Mouse (Mus musculus): ENCODE results near the gene Il31ra. TPM values are rescaled to one million over a fixed set of nuclear protein-coding genes. Genes with fewer than 3 reads are reported as not detected.

Il31ra gene
- polyA plus RNA-seq, 1 experiment from 2014 or later = 0.10 TPM

- Histone ChIP-seq H3K4me3 (replicated peaks) (no peak overlapping the region), H3K27ac (no peak overlapping the region), H3K36me3 (no peaks in the 10 kb centered on the region), H3K9ac (no peak overlapping the region), H3K27me3 (no peaks in the 10 kb centered on the region), H3K4me2 (no peak overlapping the region), H3K4me1 (no peaks in the 10 kb centered on the region), H3K9me3 (replicated peaks) (no peaks in the 10 kb centered on the region)
- 92% methylated on average over 5 of the region's 5 CpGs for WGBS
- no peak for ATAC-seq (replicated peaks; ENCODE audit: low FRiP score)
Observed at GRCm38 (mm10) chr13:112553304-112553703, 40.9 kb downstream of the Il31ra start.

GRCm38 (mm10) chr13:112551641-112552548 is 42.3 kb downstream of the Il31ra start:
- Histone ChIP-seq H3K9ac (no peak overlapping the region), H3K27ac (no peak overlapping the region), H3K4me3 (replicated peaks) (no peak overlapping the region), H3K9me3 (replicated peaks) (no peaks in the 10 kb centered on the region), H3K4me1 (no peaks in the 10 kb centered on the region), H3K4me2 (no peak overlapping the region), H3K27me3 (no peaks in the 10 kb centered on the region), H3K36me3 (no peaks in the 10 kb centered on the region)
- ATAC-seq (replicated peaks; ENCODE audit: low FRiP score) = no peak
- 79% methylated on average over 7 of the region's 7 CpGs for WGBS

GRCm38 (mm10) chr13:112541223-112541975 is 52.8 kb downstream of the Il31ra start:
- no peaks in the 10 kb centered on the region for H3K9me3 ChIP-seq (replicated peaks)
- 52% methylated on average over 10 of the region's 10 CpGs for WGBS
- H3K27me3 ChIP-seq = no peaks in the 10 kb centered on the region
- no peaks in the 10 kb centered on the region for H3K36me3 ChIP-seq
- H3K4me1 ChIP-seq = 0 out of 2 replicates have a peak, but pooled peaks cover 5% of the 10 kb centered on the region
- no peak overlapping the region for H3K4me3 ChIP-seq (replicated peaks)
- H3K4me2 ChIP-seq = no peak overlapping the region
- no peak overlapping the region for H3K9ac ChIP-seq
- ATAC-seq (replicated peaks; ENCODE audit: low FRiP score) = no peak
- no peak overlapping the region for H3K27ac ChIP-seq

- H3K36me3 ChIP-seq = no peaks in the 10 kb centered on the region
- no peak for ATAC-seq (replicated peaks; ENCODE audit: low FRiP score)
- no peak overlapping the region for H3K27ac ChIP-seq
- no peak overlapping the region for H3K4me3 ChIP-seq (replicated peaks)
- H3K4me2 ChIP-seq = no peak overlapping the region
- H3K9me3 ChIP-seq (replicated peaks) = no peaks in the 10 kb centered on the region
- WGBS = 17% methylated on average over 3 of the region's 3 CpGs
- 0 out of 2 replicates have a peak, but pooled peaks cover 5% of the 10 kb centered on the region for H3K4me1 ChIP-seq
- H3K9ac ChIP-seq = no peak overlapping the region
- no peaks in the 10 kb centered on the region for H3K27me3 ChIP-seq
Observed at GRCm38 (mm10) chr13:112540616-112541015, 53.5 kb downstream of the Il31ra start.

DNA sequence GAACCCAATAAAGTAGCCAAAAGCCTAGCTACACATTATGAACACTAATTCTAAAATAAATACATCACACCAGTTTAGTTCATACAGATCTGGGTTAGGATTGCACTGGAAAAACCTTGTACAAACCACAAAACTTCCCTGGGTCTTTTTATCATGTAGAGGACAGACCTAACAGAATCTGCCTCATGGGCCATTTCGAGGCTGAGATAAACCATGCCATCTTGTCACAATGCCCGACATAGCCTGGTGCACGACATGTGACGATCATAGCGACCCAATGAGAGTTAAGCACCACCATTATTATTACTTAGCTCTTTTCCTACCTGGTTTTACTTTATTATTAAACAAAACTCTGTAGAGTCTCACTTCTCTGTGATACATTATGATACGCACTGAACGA is 57.1 kb downstream of the Il31ra start:
- no peak for ATAC-seq (replicated peaks; ENCODE audit: low FRiP score)
- Histone ChIP-seq H3K4me1 (0 out of 2 replicates have a peak, but pooled peaks cover 5% of the 10 kb centered on the region), H3K27me3 (no peaks in the 10 kb centered on the region), H3K36me3 (no peaks in the 10 kb centered on the region), H3K4me2 (no peak overlapping the region), H3K4me3 (replicated peaks) (no peak overlapping the region), H3K27ac (no peak overlapping the region), H3K9me3 (replicated peaks) (no peaks in the 10 kb centered on the region), H3K9ac (no peak overlapping the region)
- 90% methylated on average over 7 of the region's 7 CpGs for WGBS

DNA sequence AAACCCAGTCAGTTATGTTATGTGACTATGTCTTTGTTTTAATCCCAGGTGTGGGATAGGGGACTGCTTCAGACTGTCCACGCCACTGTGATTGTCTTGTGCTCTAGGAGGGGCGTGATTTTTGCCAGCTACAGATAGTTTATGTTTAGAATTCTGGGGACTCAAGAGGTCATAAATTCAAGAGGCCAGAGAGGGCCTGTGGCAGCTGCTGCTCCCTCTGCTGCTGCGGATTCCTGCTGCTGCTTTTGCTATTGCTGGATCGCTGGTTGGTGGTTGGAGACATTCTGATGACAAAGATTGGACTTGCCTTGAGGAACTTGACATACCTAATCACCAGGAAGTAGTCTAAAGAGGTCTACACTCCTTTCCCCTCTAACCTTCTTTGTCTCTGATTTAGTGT is 57.5 kb downstream of the Il31ra start:
- WGBS = 31% methylated on average over 4 of the region's 4 CpGs
- H3K9me3 ChIP-seq (replicated peaks) = no peaks in the 10 kb centered on the region
- no peak overlapping the region for H3K9ac ChIP-seq
- H3K36me3 ChIP-seq = no peaks in the 10 kb centered on the region
- no peak overlapping the region for H3K4me2 ChIP-seq
- H3K27me3 ChIP-seq = no peaks in the 10 kb centered on the region
- ATAC-seq (replicated peaks; ENCODE audit: low FRiP score) = no peak
- H3K4me1 ChIP-seq = 0 out of 2 replicates have a peak, but pooled peaks cover 5% of the 10 kb centered on the region
- no peak overlapping the region for H3K4me3 ChIP-seq (replicated peaks)
- H3K27ac ChIP-seq = no peak overlapping the region

DNA sequence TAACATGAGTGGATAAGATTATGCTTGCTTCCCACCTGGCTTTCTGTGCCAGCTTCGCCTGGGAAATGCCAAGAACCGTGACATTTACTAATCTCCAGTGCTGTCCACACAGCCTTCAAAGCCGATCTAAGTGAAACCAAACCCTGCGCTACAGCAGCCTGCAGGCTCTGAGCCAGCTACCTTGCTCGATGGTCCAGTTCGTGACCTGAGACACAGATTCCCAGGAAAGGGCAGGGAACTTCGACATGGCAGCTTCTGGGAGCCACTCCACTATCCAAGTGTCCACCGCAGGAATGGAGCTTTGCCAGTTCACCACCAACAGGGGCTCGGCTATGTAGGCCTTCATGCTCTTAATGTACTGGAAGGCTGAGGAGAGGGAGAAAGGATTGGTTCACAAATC is 60.6 kb downstream of the Il31ra start:
- H3K9ac ChIP-seq = no peak overlapping the region
- no peak overlapping the region for H3K4me2 ChIP-seq
- no peaks in the 10 kb centered on the region for H3K36me3 ChIP-seq
- no peaks in the 10 kb centered on the region for H3K27me3 ChIP-seq
- WGBS = 54% methylated on average over 9 of the region's 9 CpGs
- ATAC-seq (replicated peaks; ENCODE audit: low FRiP score) = no peak
- H3K4me3 ChIP-seq (replicated peaks) = no peak overlapping the region
- H3K9me3 ChIP-seq (replicated peaks) = no peaks in the 10 kb centered on the region
- no peaks in the 10 kb centered on the region for H3K4me1 ChIP-seq
- no peak overlapping the region for H3K27ac ChIP-seq

DNA sequence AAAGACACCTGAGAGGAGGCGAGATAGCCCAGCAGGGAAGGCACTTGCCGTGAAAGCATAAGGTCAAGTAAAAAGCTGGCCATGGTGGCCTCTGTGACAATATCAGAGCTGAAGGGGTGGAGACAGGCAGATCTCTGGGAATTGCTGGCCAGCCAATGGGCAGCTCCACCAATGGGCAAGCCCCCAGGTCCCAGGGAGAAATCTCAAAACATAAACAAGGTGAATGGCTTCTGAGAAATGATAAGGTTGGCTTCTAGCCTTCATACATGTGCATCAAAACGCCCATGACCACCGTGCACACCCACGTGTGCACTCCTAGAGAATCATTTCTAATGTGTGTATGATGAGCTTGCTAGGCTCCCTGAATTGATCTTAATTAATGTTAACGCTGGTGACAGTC is 61.9 kb downstream of the Il31ra start:
- Histone ChIP-seq H3K27ac (no peak overlapping the region), H3K4me2 (no peak overlapping the region), H3K9ac (no peak overlapping the region), H3K4me3 (replicated peaks) (no peak overlapping the region), H3K9me3 (replicated peaks) (no peaks in the 10 kb centered on the region), H3K36me3 (no peaks in the 10 kb centered on the region), H3K4me1 (no peaks in the 10 kb centered on the region), H3K27me3 (no peaks in the 10 kb centered on the region)
- ATAC-seq (replicated peaks; ENCODE audit: low FRiP score) = no peak
- WGBS = 87% methylated on average over 6 of the region's 6 CpGs

- H3K9ac ChIP-seq = no peak overlapping the region
- ATAC-seq (replicated peaks; ENCODE audit: low FRiP score) = 0 out of 2 replicates have a peak, but pooled peaks have one; percentile 56
- no peaks in the 10 kb centered on the region for H3K9me3 ChIP-seq (replicated peaks)
- no peaks in the 10 kb centered on the region for H3K36me3 ChIP-seq
- H3K27me3 ChIP-seq = no peaks in the 10 kb centered on the region
- no peak overlapping the region for H3K27ac ChIP-seq
- no peak overlapping the region for H3K4me3 ChIP-seq (replicated peaks)
- no peak overlapping the region for H3K4me2 ChIP-seq
- no peaks in the 10 kb centered on the region for H3K4me1 ChIP-seq
- 40% methylated on average over 3 of the region's 3 CpGs for WGBS
Observed at GRCm38 (mm10) chr13:112529893-112530292, 64.3 kb downstream of the Il31ra start.

- Histone ChIP-seq H3K4me2 (no peak overlapping the region), H3K9ac (no peak overlapping the region), H3K27ac (no peak overlapping the region), H3K4me3 (replicated peaks) (no peak overlapping the region), H3K27me3 (no peaks in the 10 kb centered on the region), H3K36me3 (no peaks in the 10 kb centered on the region), H3K9me3 (replicated peaks) (no peaks in the 10 kb centered on the region), H3K4me1 (no peaks in the 10 kb centered on the region)
- no peak for ATAC-seq (replicated peaks; ENCODE audit: low FRiP score)
- WGBS = 61% methylated on average over 1 of the region's 1 CpGs
Observed at GRCm38 (mm10) chr13:112527186-112527585, 67.0 kb downstream of the Il31ra start.

DNA sequence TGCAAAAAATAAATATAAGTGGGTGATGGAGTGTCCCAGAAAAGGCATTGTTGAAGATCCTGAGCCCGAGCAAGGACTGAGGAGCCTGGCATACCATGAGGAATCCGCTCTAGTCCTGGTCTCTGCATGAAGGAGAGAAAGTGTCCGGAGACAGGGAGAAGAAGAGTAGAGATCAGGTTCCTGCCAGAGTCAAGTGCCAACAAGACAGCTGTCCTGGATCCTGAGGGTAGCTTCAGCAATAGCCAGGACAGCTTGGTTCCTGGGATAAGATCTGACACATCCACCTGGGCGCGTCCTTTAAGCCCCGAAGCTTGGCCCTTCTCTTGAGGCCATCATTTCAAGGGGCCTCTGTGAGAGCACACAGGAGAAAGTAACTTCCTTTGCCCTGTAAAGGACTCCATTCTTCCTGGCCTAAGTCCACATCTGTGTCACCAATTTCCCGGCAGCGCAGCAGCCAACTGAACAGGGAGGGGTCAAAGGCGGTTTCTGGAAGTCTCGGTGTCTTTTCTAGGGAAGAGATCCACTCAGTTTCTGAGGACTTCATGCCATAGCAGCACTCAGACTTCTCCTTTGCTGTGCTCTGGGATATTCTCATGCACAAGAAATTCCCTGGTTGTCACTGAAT is 70.7 kb downstream of the Il31ra start:
- H3K27me3 ChIP-seq = no peaks in the 10 kb centered on the region
- no peaks in the 10 kb centered on the region for H3K9me3 ChIP-seq (replicated peaks)
- no peak overlapping the region for H3K27ac ChIP-seq
- no peak overlapping the region for H3K4me2 ChIP-seq
- no peaks in the 10 kb centered on the region for H3K4me1 ChIP-seq
- no peak for ATAC-seq (replicated peaks; ENCODE audit: low FRiP score)
- WGBS = 83% methylated on average over 10 of the region's 10 CpGs
- no peak overlapping the region for H3K4me3 ChIP-seq (replicated peaks)
- H3K9ac ChIP-seq = no peak overlapping the region
- no peaks in the 10 kb centered on the region for H3K36me3 ChIP-seq

DNA sequence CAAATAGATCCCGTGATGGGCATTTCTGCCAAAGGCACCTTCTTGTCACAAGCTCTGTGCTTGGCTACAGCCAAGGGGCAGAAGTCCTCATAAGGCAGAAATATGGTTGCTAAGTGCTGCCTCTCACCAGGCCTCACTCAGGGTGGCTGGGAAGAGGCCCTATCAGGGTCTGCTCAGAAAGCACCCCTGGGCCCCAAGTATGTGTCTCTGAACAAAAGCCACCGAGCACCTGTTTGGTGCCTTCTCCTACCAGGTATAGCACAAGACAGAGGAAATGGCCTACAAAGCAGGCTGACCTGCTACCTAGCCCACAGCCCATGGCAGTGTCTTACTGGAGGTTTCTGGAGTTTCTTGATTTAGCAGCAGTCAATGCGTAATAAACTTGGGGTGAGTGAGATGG is 71.3 kb downstream of the Il31ra start:
- no peak for ATAC-seq (replicated peaks; ENCODE audit: low FRiP score)
- Histone ChIP-seq H3K4me1 (no peaks in the 10 kb centered on the region), H3K4me2 (no peak overlapping the region), H3K27ac (no peak overlapping the region), H3K4me3 (replicated peaks) (no peak overlapping the region), H3K27me3 (no peaks in the 10 kb centered on the region), H3K9me3 (replicated peaks) (no peaks in the 10 kb centered on the region), H3K9ac (no peak overlapping the region), H3K36me3 (no peaks in the 10 kb centered on the region)
- 92% methylated on average over 3 of the region's 3 CpGs for WGBS
